In genomic region chr5:150574403-150574802, GRCm38 (mm10) we compare ENCODE assay signal across 29 mouse cellular contexts. TPM values are rescaled to one million over a fixed set of nuclear protein-coding genes. Genes with fewer than 3 reads are reported as not detected.
DNase-seq lines count a peak whose midpoint lies in the region; ATAC-seq and TF ChIP-seq lines count a peak whose summit lies in the region.
"Had no signal": no experiment of that assay in that cellular context is flagged by ENCODE, and none has a peak within 500 bp of the region (broad histone marks: within the 10 kb centered on the region; RNA-seq: fewer than 3 reads in every experiment).

No protein-coding gene starts in this region.

- no peak overlapping the region for H3K4me3 ChIP-seq in heart, embryonic 16.5 days (ENCODE audit: low read length)
- no peak overlapping the region for H3K4me3 ChIP-seq in heart, embryonic 11.5 days (ENCODE audit: low read depth, low read length)
- no peak overlapping the region for H3K4me3 ChIP-seq in lung, embryonic 15.5 days
- H3K4me3 ChIP-seq in intestine, embryonic 16.5 days (ENCODE audit: low read length), result no peak overlapping the region
- no peak overlapping the region for H3K4me3 ChIP-seq in stomach, postnatal 0 days (ENCODE audit: low read depth, low read length)
- no peak overlapping the region for H3K4me3 ChIP-seq in midbrain, embryonic 10.5 days
- H3K4me3 ChIP-seq: embryonic facial prominence, embryonic 10.5 days; embryonic facial prominence, embryonic 15.5 days; forebrain, embryonic 12.5 days; limb, embryonic 13.5 days; megakaryocyte, embryonic 14.5 days; midbrain, embryonic 13.5 days; neural tube, embryonic 13.5 days had no signal

- no peaks in the 10 kb centered on the region for H3K27me3 ChIP-seq in heart, embryonic 16.5 days (ENCODE audit: control insufficient read depth, insufficient read depth, low read length)
- H3K27me3 ChIP-seq in heart, embryonic 11.5 days (ENCODE audit: control insufficient read depth, insufficient read depth, low read length), result no peaks in the 10 kb centered on the region
- no peaks in the 10 kb centered on the region for H3K27me3 ChIP-seq in lung, embryonic 15.5 days
- H3K27me3 ChIP-seq in intestine, embryonic 16.5 days (replicated peaks; ENCODE audit: control insufficient read depth, insufficient read depth, low read length), result no peaks in the 10 kb centered on the region
- H3K27me3 ChIP-seq in stomach, postnatal 0 days (ENCODE audit: control insufficient read depth, insufficient read depth, low read length), result no peaks in the 10 kb centered on the region
- H3K27me3 ChIP-seq in midbrain, embryonic 10.5 days (ENCODE audit: low read depth, poor library complexity, severe bottlenecking), result no peaks in the 10 kb centered on the region
- H3K27me3 ChIP-seq: embryonic facial prominence, embryonic 15.5 days; forebrain, embryonic 12.5 days; limb, embryonic 13.5 days; midbrain, embryonic 13.5 days; neural tube, embryonic 13.5 days; Patski had no signal

- 69% methylated on average over 3 of the region's 3 CpGs for WGBS in heart, embryonic 16.5 days
- 90% methylated on average over 3 of the region's 3 CpGs for WGBS in heart, embryonic 11.5 days (ENCODE audit: insufficient replicate concordance)
- WGBS in lung, embryonic 15.5 days, result 41% methylated on average over 3 of the region's 3 CpGs
- WGBS in intestine, embryonic 16.5 days, result 64% methylated on average over 3 of the region's 3 CpGs
- 51% methylated on average over 3 of the region's 3 CpGs for WGBS in stomach, postnatal 0 days
- WGBS in midbrain, embryonic 10.5 days, result 91% methylated on average over 3 of the region's 3 CpGs

- H3K4me2 ChIP-seq in heart, embryonic 16.5 days (ENCODE audit: low read depth, low read length), result no peak overlapping the region
- no peak overlapping the region for H3K4me2 ChIP-seq in heart, embryonic 11.5 days
- no peak overlapping the region for H3K4me2 ChIP-seq in lung, embryonic 15.5 days
- no peak overlapping the region for H3K4me2 ChIP-seq in intestine, embryonic 16.5 days (ENCODE audit: low read depth, low read length)
- H3K4me2 ChIP-seq in stomach, postnatal 0 days (replicated peaks; ENCODE audit: low read depth), result no peak overlapping the region
- H3K4me2 ChIP-seq: embryonic facial prominence, embryonic 15.5 days; forebrain, embryonic 12.5 days; hindbrain, embryonic 14.5 days; limb, embryonic 13.5 days; liver, embryonic 11.5 days; midbrain, embryonic 13.5 days; neural tube, embryonic 13.5 days had no signal

- no peaks in the 10 kb centered on the region for H3K9me3 ChIP-seq in heart, embryonic 16.5 days (replicated peaks; ENCODE audit: control insufficient read depth, low read length)
- H3K9me3 ChIP-seq in heart, embryonic 11.5 days (replicated peaks; ENCODE audit: control insufficient read depth, low read length), result no peaks in the 10 kb centered on the region
- no peaks in the 10 kb centered on the region for H3K9me3 ChIP-seq in lung, embryonic 15.5 days
- H3K9me3 ChIP-seq in intestine, embryonic 16.5 days (ENCODE audit: control insufficient read depth, low read length), result no peaks in the 10 kb centered on the region
- H3K9me3 ChIP-seq in stomach, postnatal 0 days (ENCODE audit: control insufficient read depth, low read length), result no peaks in the 10 kb centered on the region
- H3K9me3 ChIP-seq in midbrain, embryonic 10.5 days (replicated peaks), result no peaks in the 10 kb centered on the region
- H3K9me3 ChIP-seq: embryonic facial prominence, embryonic 10.5 days; embryonic facial prominence, embryonic 15.5 days; forebrain, embryonic 12.5 days; G1E; limb, embryonic 13.5 days; megakaryocyte, embryonic 14.5 days; midbrain, embryonic 13.5 days; neural tube, embryonic 13.5 days had no signal

- ATAC-seq in heart, embryonic 16.5 days (replicated peaks; ENCODE audit: extremely low read depth, insufficient read depth, low FRiP score), result no peak
- ATAC-seq in heart, embryonic 11.5 days (replicated peaks; ENCODE audit: insufficient number of reproducible peaks, low FRiP score, low TSS enrichment), result no peak
- ATAC-seq in lung, embryonic 15.5 days (ENCODE audit: borderline replicate concordance, extremely low read depth, low FRiP score, low TSS enrichment), result peak; percentile 66; the same call in 1 of the 2 replicates
- ATAC-seq in intestine, embryonic 16.5 days, result peak; percentile 43
- peak; percentile 66; the same call in 1 of the 2 replicates for ATAC-seq in stomach, postnatal 0 days (ENCODE audit: low FRiP score, low TSS enrichment)
- ATAC-seq: forebrain, postnatal 0 days; midbrain, embryonic 13.5 days; Patski had no signal

- peaks cover 9% of the 10 kb centered on the region; the same call in 1 of the 2 replicates for H3K36me3 ChIP-seq in heart, embryonic 16.5 days (ENCODE audit: control insufficient read depth, insufficient read depth)
- H3K36me3 ChIP-seq in heart, embryonic 11.5 days (ENCODE audit: control insufficient read depth, insufficient read depth, low read length), result peaks cover 9% of the 10 kb centered on the region
- H3K36me3 ChIP-seq in lung, embryonic 15.5 days, result peaks cover 9% of the 10 kb centered on the region; the same call in 1 of the 2 replicates
- H3K36me3 ChIP-seq in intestine, embryonic 16.5 days (ENCODE audit: control insufficient read depth, insufficient read depth, low read length), result no peaks in the 10 kb centered on the region
- peaks cover under 1% of the 10 kb centered on the region; the same call in 1 of the 2 replicates for H3K36me3 ChIP-seq in stomach, postnatal 0 days (ENCODE audit: control insufficient read depth, insufficient read depth, low read length)
- H3K36me3 ChIP-seq in midbrain, embryonic 10.5 days, result peaks cover 41% of the 10 kb centered on the region

- DNase-seq in lung, postnatal 10 days, result no peak
- no peak for DNase-seq in stomach, postnatal 0 days (ENCODE audit: low spot score)
- DNase-seq in midbrain, embryonic 10.5 days (ENCODE audit: low spot score), result no peak
- DNase-seq: adrenal gland, postnatal 10 days; cerebellum, adult 8-10 months; cerebellum, postnatal 25 days; forebrain, postnatal 0 days; kidney, adult 9 months; kidney, postnatal 14 days; right cerebral cortex, postnatal 4 days; thymus, postnatal 25 days had no signal

- peaks cover 3% of the 10 kb centered on the region for H3K4me1 ChIP-seq in heart, embryonic 16.5 days (ENCODE audit: control insufficient read depth, insufficient read depth, low read length)
- no peaks in the 10 kb centered on the region for H3K4me1 ChIP-seq in heart, embryonic 11.5 days (ENCODE audit: control insufficient read depth, insufficient read depth, low read length)
- H3K4me1 ChIP-seq in lung, embryonic 15.5 days, result peaks cover 24% of the 10 kb centered on the region
- peaks cover 9% of the 10 kb centered on the region for H3K4me1 ChIP-seq in intestine, embryonic 16.5 days (ENCODE audit: control insufficient read depth, insufficient read depth, low read length)
- peaks cover 4% of the 10 kb centered on the region; the same call in 1 of the 2 replicates for H3K4me1 ChIP-seq in stomach, postnatal 0 days (replicated peaks; ENCODE audit: control insufficient read depth, insufficient read depth)
- no peaks in the 10 kb centered on the region for H3K4me1 ChIP-seq in midbrain, embryonic 10.5 days
- H3K4me1 ChIP-seq: embryonic facial prominence, embryonic 10.5 days; embryonic facial prominence, embryonic 15.5 days; forebrain, embryonic 12.5 days; midbrain, embryonic 13.5 days; neural tube, embryonic 13.5 days had no signal

- no peak for TF ChIP-seq EP300 in stomach, postnatal 0 days (optimal IDR thresholded peaks at IDR 0.05)

- no peak for TF ChIP-seq CTCF in stomach, postnatal 0 days (IDR thresholded peaks at IDR 0.05; ENCODE audit: low read depth)

- peak overlapping the region; percentile 4 for H3K27ac ChIP-seq in heart, embryonic 16.5 days (ENCODE audit: low read length)
- no peak overlapping the region for H3K27ac ChIP-seq in heart, embryonic 11.5 days (ENCODE audit: low read depth, low read length)
- peak overlapping the region; percentile 32 for H3K27ac ChIP-seq in lung, embryonic 15.5 days
- H3K27ac ChIP-seq in intestine, embryonic 16.5 days (ENCODE audit: low read length), result peak overlapping the region; percentile 45
- no peak overlapping the region for H3K27ac ChIP-seq in stomach, postnatal 0 days (replicated peaks)
- no peak overlapping the region for H3K27ac ChIP-seq in midbrain, embryonic 10.5 days (replicated peaks)
- H3K27ac ChIP-seq: embryonic facial prominence, embryonic 10.5 days; embryonic facial prominence, embryonic 15.5 days; forebrain, embryonic 12.5 days; hindbrain, embryonic 14.5 days; limb, embryonic 13.5 days; midbrain, embryonic 13.5 days; neural tube, embryonic 13.5 days had no signal

- no peak overlapping the region for H3K9ac ChIP-seq in heart, embryonic 16.5 days (ENCODE audit: low read length)
- no peak overlapping the region for H3K9ac ChIP-seq in heart, embryonic 11.5 days (ENCODE audit: low read depth, low read length)
- H3K9ac ChIP-seq in lung, embryonic 15.5 days, result no peak overlapping the region
- H3K9ac ChIP-seq in intestine, embryonic 16.5 days (ENCODE audit: low read depth, low read length), result no peak overlapping the region
- H3K9ac ChIP-seq in stomach, postnatal 0 days (ENCODE audit: low read length), result no peak overlapping the region
- H3K9ac ChIP-seq: embryonic facial prominence, embryonic 15.5 days; forebrain, embryonic 12.5 days; forebrain, postnatal 0 days; hindbrain, embryonic 14.5 days; limb, embryonic 13.5 days; midbrain, embryonic 13.5 days; neural tube, embryonic 13.5 days had no signal

RNA-seq across cellular contexts. Expression of gene N4bp2l1, which starts 22.6 kb away (rescaled TPM):
- polyA plus RNA-seq in heart, embryonic 16.5 days (2015; fragmentation: Nextera tagmentation; extraction: Ambion mirVana), result 5.4 and 9.6 TPM in 2 replicates
- polyA plus RNA-seq in heart, embryonic 11.5 days (2014; fragmentation: Nextera tagmentation; extraction: Ambion mirVana), result 3.0 and 3.2 TPM in 2 replicates
- 4.7 and 5.8 TPM in 2 replicates for polyA plus RNA-seq in lung, embryonic 15.5 days (2015; fragmentation: Nextera tagmentation; extraction: Ambion mirVana)
- polyA plus RNA-seq in intestine, embryonic 16.5 days (2015; fragmentation: Nextera tagmentation; extraction: Ambion mirVana), result 5.7 and 6.2 TPM in 2 replicates
- 10.5 and 11.9 TPM in 2 replicates for polyA plus RNA-seq in stomach, postnatal 0 days (2015; fragmentation: Nextera tagmentation; extraction: Ambion mirVana)
- polyA plus RNA-seq in midbrain, embryonic 10.5 days (2016; fragmentation: Nextera tagmentation; extraction: Ambion mirVana), result 1.9 and 2.5 TPM in 2 replicates

RNA-seq across cellular contexts. Expression of gene Brca2, which starts 52.0 kb away (rescaled TPM):
- polyA plus RNA-seq in heart, embryonic 16.5 days (2015; fragmentation: Nextera tagmentation; extraction: Ambion mirVana), result 13.8 and 15.1 TPM in 2 replicates
- 20.9 and 21.6 TPM in 2 replicates for polyA plus RNA-seq in heart, embryonic 11.5 days (2014; fragmentation: Nextera tagmentation; extraction: Ambion mirVana)
- 23.8 and 29.2 TPM in 2 replicates for polyA plus RNA-seq in lung, embryonic 15.5 days (2015; fragmentation: Nextera tagmentation; extraction: Ambion mirVana)
- polyA plus RNA-seq in intestine, embryonic 16.5 days (2015; fragmentation: Nextera tagmentation; extraction: Ambion mirVana), result 12.8 TPM in 2 replicates
- polyA plus RNA-seq in stomach, postnatal 0 days (2015; fragmentation: Nextera tagmentation; extraction: Ambion mirVana), result 6.1 and 6.6 TPM in 2 replicates
- polyA plus RNA-seq in midbrain, embryonic 10.5 days (2016; fragmentation: Nextera tagmentation; extraction: Ambion mirVana), result 34.9 and 36.1 TPM in 2 replicates

RNA-seq across cellular contexts. Expression of gene Zar1l, which starts 56.4 kb away (rescaled TPM):
- polyA plus RNA-seq in heart, embryonic 16.5 days (2015; fragmentation: Nextera tagmentation; extraction: Ambion mirVana), result not detected in 2 replicates
- not detected in 2 replicates for polyA plus RNA-seq in heart, embryonic 11.5 days (2014; fragmentation: Nextera tagmentation; extraction: Ambion mirVana)
- not detected in 2 replicates for polyA plus RNA-seq in lung, embryonic 15.5 days (2015; fragmentation: Nextera tagmentation; extraction: Ambion mirVana)
- polyA plus RNA-seq in intestine, embryonic 16.5 days (2015; fragmentation: Nextera tagmentation; extraction: Ambion mirVana), result not detected in 2 replicates
- not detected in 2 replicates for polyA plus RNA-seq in stomach, postnatal 0 days (2015; fragmentation: Nextera tagmentation; extraction: Ambion mirVana)
- polyA plus RNA-seq in midbrain, embryonic 10.5 days (2016; fragmentation: Nextera tagmentation; extraction: Ambion mirVana), result not detected in 2 replicates
- polyA plus RNA-seq: embryonic facial prominence, embryonic 10.5 days; embryonic facial prominence, embryonic 15.5 days; forebrain, embryonic 12.5 days; forebrain, postnatal 0 days; G1E; heart, embryonic 14.5 days; hindbrain, embryonic 14.5 days; limb, embryonic 13.5 days; liver, embryonic 11.5 days; liver, embryonic 16.5 days; midbrain, embryonic 13.5 days; neural tube, embryonic 13.5 days; Patski; spleen, adult 2 months had no signal

Comparison
In these comparisons a context has a peak if more than half of its experiments do, and no peak if none do; other contexts are left out.
1. H3K27ac ChIP-seq: peak in heart, embryonic 16.5 days (single experiment), lung, embryonic 15.5 days (single experiment) and intestine, embryonic 16.5 days (single experiment); none in heart, embryonic 11.5 days (single experiment), stomach, postnatal 0 days (single experiment) and midbrain, embryonic 10.5 days (single experiment).
2. ATAC-seq: peak in lung, embryonic 15.5 days (single experiment), intestine, embryonic 16.5 days (single experiment) and stomach, postnatal 0 days (single experiment); none in heart, embryonic 16.5 days (single experiment) and heart, embryonic 11.5 days (single experiment).